Mouse (Mus musculus): ENCODE measurements around the gene Blmh.

Gene Blmh

DNA sequence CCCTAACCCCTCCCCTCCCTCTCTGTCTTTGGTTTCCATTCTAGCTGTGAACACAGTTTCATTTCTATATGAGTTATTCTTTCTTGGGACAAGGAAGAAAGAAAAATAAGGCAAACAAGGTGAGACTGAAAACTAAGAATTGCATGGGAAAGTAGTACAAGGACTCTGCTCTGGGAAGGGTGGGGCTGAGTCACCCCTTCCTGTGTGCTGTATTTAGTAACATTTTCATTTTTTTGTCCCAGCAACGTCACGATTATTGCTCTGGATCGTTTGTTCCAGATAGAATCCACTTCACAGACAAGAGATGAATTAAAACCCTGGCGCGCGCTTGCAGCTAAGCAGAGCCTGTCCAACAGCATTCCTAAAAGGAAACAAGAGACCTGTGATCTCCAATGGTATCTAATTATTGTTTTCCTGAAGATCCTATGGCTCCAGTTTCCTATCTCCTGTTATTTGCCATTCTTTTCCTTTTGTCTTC is at the start of gene Blmh:
Blmh (plus strand) TSS at position 51 of the 478 bp plus-strand sequence.
- DNase-seq (ENCODE audit: low spot score) = no peak

DNA sequence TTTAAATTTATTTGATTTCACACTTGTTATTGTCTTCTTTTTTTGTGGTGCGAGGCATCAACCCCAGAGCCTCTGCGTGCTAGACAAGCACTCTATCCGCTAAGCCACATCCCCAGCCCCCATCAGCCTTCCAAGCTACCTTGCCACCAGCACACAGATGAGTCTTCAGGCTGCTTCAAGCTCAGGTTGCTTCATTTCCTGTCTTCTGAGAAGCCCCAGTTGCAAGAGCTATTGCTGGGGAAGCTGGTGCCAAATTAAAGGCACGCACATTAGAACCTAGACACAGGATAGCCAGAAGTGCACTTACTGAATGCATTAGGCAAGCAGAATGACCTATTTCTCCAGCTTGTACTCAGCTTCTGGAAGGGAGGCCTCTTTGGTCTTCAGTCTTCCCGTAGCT is 44.8 kb upstream of the Blmh start:
- no peak for DNase-seq (ENCODE audit: low spot score)

GRCm38 (mm10) chr11:76884451-76884850 is 40.2 kb upstream of the Blmh start:
- DNase-seq (ENCODE audit: low spot score) = no peak

DNA sequence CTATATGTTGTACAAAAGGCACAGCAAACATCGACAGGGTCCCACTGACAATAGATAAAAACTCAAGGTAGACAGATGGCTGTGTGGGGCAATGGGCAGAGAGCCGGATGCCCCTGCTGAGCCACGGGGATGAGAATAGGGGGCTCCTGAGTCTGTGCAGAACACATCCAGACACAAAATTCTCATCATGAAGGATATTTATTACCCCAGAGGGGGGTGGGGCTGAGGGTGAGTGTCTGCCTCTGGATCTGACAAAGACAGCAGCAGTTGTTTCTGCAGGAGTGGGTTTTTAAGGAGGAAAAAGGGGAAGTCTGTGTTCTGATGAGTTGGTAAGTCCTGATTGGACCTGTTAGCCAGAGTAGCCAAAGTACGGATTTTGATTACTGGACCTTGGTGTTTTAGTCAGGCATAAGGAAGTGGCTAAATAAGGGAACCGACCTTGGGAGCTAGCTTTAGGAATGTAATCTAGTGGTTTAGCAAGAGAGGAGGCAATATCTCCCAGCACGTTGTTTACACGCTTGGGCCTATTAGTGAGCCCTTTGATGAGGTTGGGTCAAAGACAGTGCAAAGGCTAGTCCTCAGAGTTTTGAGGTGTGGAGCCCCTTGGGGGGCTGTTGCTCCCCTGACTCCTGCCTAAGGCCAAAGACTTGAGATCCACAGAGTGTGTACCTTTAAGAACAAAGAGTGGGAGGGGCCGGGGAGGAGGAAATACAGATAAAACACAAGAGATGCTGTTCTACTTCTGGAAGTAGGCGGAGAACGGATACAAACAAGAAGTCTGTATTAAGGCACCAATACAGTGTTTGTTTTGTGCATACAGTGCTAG is 35.1 kb upstream of the Blmh start:
- peak; percentile 20 for DNase-seq (ENCODE audit: low spot score)

GRCm38 (mm10) chr11:76891171-76891570 is 33.4 kb upstream of the Blmh start:
- no peak for DNase-seq (ENCODE audit: low spot score)

- no peak for DNase-seq (ENCODE audit: low spot score)
Measured at GRCm38 (mm10) chr11:76891738-76892349, 32.8 kb upstream of the Blmh start.

DNA sequence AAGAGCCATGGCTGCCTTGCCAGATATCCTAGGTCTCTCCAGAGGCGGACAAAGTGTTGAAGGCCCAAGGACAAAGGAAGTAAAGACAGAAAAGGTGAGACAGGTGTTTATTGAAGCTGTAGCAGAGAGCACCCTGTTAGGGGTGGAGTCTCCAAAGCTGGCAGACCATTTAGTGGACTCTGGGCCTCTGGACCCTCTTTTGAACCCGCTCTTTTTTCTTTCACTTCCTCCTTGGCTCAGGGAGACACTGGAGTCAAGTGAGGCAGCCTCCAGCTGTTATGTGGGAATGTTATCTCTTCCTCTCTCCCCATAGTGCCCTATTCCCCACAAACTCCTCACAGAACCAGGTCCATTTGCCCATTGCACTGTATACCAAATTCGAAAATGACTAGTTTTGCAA is 31.6 kb upstream of the Blmh start:
- DNase-seq (ENCODE audit: low spot score) = no peak

DNA sequence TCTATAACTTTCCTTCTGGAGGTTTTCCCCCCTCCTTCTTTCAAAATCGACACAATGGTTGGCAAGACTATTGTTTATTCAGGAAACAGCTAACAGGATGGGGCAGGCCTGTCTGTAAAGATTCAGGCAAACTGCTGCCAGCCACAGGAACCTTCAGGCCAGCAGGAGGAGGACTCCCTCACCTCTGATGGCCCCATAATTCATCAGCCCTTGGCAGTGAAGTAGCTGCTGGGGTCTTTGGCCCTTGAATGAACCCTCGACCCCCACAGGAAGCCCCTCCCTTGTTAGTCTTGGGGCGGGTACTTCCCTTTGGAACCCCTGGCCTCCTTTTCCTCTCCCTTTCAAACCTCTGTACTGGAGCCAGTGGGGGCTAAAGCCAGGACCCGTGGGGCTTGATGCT is 31.0 kb upstream of the Blmh start:
- no peak for DNase-seq (ENCODE audit: low spot score)

GRCm38 (mm10) chr11:76894240-76894639 is 30.4 kb upstream of the Blmh start:
- peak; percentile 56 for DNase-seq (ENCODE audit: low spot score)

GRCm38 (mm10) chr11:76896360-76896759 is 28.2 kb upstream of the Blmh start:
- DNase-seq (ENCODE audit: low spot score) = no peak

DNA sequence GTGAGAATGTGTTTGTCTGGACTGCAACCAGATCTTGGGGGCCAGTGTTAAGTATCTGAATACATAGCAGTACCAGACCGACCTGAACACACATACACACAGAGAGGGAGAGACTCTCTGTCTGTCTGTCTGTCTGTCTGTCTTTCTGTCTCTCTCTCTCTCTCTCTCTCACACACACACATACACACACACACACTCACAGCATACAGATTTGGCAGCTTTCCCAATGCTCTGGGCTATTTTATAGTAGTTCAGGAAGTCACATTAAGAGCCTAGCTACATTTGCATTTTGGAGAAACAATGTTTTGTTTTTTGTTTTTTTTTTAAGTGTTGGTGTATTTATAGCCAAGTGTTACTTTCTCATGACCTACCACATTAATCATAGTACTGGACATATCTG is 27.5 kb upstream of the Blmh start:
- DNase-seq (ENCODE audit: low spot score) = no peak

GRCm38 (mm10) chr11:76897871-76898270 is 26.7 kb upstream of the Blmh start:
- no peak for DNase-seq (ENCODE audit: low spot score)

- DNase-seq (ENCODE audit: low spot score) = no peak
Measured at GRCm38 (mm10) chr11:76898751-76899150, 25.9 kb upstream of the Blmh start.

GRCm38 (mm10) chr11:76899758-76900738 is 24.6 kb upstream of the Blmh start:
- no peak for DNase-seq (ENCODE audit: low spot score)

DNA sequence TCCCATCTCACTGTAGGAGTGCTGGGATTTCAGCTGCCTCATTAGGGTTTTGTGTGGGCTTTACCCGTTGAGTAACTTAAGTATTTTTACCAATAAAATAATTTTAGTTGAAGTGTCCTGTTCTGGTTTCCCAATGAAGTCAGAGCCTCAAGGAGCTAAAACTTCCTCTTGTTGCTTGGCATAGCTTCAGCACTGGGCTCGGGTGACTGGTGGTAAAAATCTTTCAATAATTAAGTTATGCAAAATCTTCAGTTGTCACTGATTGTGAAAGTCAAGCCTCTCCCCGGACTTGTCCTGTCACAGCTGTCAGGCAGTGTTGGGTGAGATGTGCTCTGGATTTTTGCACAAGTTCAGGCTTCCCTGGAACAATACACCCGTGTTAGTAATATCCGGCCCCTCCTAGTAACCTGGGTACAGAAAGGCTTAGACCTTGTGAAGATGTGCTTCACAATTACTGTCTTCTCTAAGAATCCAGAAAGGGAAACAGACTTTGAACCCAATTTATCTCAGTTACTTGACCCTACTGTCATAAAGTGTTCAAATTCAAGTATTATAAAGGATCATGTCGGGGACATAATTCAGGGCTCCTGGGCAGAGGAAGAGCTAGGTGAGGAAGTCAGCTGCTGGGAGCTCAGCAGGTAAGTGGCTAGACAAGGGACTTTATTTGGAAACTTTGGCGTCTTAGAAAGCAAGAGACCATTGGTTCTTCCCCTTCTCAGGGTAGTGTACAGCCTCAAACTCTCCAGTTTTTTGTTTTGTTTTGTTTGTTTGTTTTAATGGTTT is 22.8 kb upstream of the Blmh start, which contains the start of gene Tmigd1:
Tmigd1 (plus strand) TSS at position 581 of the 783 bp plus-strand sequence.
- DNase-seq (ENCODE audit: low spot score) = no peak

- DNase-seq (ENCODE audit: low spot score) = no peak
Measured at GRCm38 (mm10) chr11:76904340-76904739, 20.3 kb upstream of the Blmh start.

GRCm38 (mm10) chr11:76908651-76909050 is 16.0 kb upstream of the Blmh start:
- DNase-seq (ENCODE audit: low spot score) = no peak

- DNase-seq (ENCODE audit: low spot score) = peak; percentile 39
Measured at GRCm38 (mm10) chr11:76911325-76912054, 13.1 kb upstream of the Blmh start.

DNA sequence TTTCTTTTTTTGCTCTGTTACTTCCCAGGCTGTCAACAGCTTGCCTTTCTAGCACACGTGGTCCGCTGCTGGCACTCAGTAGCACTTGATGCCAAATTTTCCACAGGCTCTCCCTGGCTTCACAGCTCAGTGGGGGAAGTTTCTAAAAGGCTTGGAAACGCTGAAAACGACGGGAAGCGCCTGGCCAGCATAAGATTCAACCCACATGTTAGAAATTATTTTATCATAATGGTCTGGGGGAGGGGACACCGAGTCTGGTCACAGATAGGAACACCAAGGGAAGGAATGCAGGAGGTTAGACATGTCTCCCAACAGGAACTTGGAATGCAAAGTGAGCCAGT is 12.6 kb upstream of the Blmh start:
- DNase-seq (ENCODE audit: low spot score) = peak; percentile 60

GRCm38 (mm10) chr11:76914366-76914765 is 10.2 kb upstream of the Blmh start:
- DNase-seq (ENCODE audit: low spot score) = no peak

Measured in layer of hippocampus, adult 11-12 months (tissue).